13 mouse cellular contexts compared by ENCODE assay signal in genomic region chr14:26805500-26805899, GRCm38 (mm10).
"Had no signal": no experiment of that assay in that cellular context is flagged by ENCODE, and none has a peak within 500 bp of the region (broad histone marks: within the 10 kb centered on the region; RNA-seq: fewer than 3 reads in every experiment).

No protein-coding gene starts in this region.

- H3K36me3 ChIP-seq: limb, embryonic 12.5 days; liver, embryonic 13.5 days; neural tube, embryonic 12.5 days; stomach, embryonic 15.5 days had no signal

- H3K27ac ChIP-seq: limb, embryonic 12.5 days; liver, embryonic 13.5 days; macrophage; neural tube, embryonic 12.5 days; stomach, embryonic 15.5 days had no signal

- H3K9ac ChIP-seq: limb, embryonic 12.5 days; liver, embryonic 13.5 days; liver, postnatal 0 days; neural tube, embryonic 12.5 days; stomach, embryonic 15.5 days had no signal

- H3K27me3 ChIP-seq: limb, embryonic 12.5 days; liver, embryonic 13.5 days; neural tube, embryonic 12.5 days; stomach, embryonic 15.5 days had no signal

- H3K4me2 ChIP-seq: limb, embryonic 12.5 days; liver, embryonic 13.5 days; neural tube, embryonic 12.5 days; stomach, embryonic 15.5 days had no signal

- H3K4me1 ChIP-seq: limb, embryonic 12.5 days; liver, embryonic 13.5 days; neural tube, embryonic 12.5 days; stomach, embryonic 15.5 days had no signal

- H3K4me3 ChIP-seq: limb, embryonic 12.5 days; liver, embryonic 13.5 days; neural tube, embryonic 12.5 days; stomach, embryonic 15.5 days had no signal

- DNase-seq: kidney, adult 2 months; kidney, postnatal 36 days; layer of hippocampus, adult 9-11 months; liver; liver, embryonic 13.5 days; liver, postnatal 0 days; midbrain, embryonic 14.5 days; spleen, adult 18-20 months had no signal

- ATAC-seq: intestine, embryonic 16.5 days; liver, postnatal 0 days had no signal

- H3K9me3 ChIP-seq: limb, embryonic 12.5 days; liver, embryonic 13.5 days; neural tube, embryonic 12.5 days; stomach, embryonic 15.5 days had no signal
